Mouse (Mus musculus) right cerebral cortex, postnatal 25 days (tissue): ENCODE data around the gene Olfm1.

ENCODE experiments used
- DNase-seq: peaks from one replicate; pipeline ENCODE4 v3.0.0; 2022

Olfm1 gene

DNA sequence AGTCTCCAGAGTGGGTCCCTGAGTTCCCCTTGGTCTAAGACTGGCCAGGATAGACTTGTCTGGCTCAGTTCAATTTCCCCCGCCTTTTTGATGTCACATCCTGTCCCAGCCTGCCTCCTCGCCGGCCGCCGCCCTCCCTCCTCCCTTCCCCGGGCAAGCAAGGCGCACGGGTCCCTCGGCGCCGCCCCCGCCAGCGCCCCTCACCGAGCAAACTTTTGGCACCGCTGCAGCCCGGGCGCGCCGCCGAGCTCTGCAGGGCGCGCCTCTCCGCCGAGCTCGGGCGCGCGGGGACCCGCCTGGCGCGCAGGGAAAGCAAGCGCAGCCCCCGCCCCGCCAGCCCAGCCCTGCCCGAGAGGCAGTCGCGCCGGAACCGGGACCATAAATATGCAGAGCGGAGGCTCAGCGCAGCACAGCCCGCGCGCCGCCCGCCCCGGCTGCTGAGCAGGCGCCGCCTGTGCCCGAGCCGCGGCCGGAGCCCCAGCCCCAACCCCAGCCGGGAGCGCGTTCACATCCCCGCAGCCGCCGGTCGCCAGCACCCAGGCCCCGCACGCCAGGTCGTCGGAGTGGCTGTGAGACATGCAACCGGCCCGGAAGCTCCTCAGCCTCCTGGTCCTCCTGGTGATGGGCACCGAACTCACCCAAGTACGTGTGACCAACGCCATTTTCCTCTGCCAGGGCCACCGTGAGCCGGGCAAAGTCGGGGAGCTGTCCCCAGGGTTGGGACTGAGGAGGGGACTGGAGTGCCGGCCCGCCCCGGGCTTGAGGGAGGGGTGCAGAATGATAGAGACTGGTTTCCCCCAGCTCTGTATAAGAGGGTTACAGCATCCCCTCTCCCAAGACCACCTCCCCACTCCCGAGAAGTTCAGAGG, at the start of gene Olfm1:
TSS of gene Olfm1 (plus strand) at position 172 of the 869 bp plus-strand sequence.
- DNase-seq, result peak; percentile 90

DNA sequence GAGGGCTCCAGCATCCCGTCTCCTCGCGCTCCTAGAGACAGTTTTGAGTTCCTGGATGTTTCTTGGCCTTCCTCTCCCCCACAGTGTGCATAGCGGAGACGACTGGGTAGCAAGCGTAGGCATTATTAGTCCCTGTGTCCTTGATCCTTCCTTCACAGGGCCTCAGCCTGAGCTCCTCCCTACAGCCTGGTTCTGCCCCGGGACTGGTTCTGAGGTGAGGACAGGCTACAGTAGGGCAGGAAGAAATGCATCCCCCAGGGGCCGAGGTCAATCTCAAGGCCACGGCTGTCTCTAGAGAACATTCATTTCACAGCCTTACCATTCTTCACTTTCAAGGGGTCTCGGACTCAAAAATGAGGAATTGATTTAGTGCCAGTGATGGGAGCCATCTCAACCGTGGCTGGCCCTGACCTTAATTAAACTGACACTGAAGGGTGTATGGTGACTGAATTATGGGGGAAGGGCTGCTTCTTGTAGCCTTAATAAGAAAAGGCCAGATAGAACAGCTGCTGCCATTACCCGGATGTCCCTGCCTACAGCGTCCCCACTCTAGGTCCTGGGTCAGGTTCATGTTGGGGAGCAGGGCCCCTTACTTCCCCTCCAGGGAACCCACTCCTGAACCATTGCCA, 49.3 kb upstream of the Olfm1 start:
- no peak for DNase-seq

GRCm38 (mm10) chr2:28145702-28146101, 47.1 kb upstream of the Olfm1 start:
- no peak for DNase-seq

- no peak for DNase-seq
These were observed 46.6 kb upstream of the Olfm1 start for GRCm38 (mm10) chr2:28146152-28146551.

DNA sequence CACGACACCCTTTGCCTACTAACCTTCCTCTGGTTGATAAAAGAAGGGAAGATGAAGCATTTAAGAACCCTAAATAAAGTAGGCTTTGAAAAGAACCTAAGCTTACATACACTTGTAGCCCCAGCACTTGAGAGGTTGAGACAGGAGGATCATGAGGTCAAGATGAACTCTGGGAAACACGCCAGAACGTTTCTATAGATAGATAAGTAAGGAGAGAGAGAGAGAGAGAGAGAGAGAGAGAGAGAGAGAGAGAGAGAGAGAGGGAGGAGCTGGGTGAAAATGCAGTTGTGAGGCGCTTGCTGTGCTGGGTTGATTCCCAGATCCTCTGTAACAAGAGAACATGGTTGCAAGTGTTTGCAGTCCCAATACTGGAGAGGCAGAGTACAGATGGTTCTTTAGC, 46.1 kb upstream of the Olfm1 start:
- DNase-seq, result no peak

DNA sequence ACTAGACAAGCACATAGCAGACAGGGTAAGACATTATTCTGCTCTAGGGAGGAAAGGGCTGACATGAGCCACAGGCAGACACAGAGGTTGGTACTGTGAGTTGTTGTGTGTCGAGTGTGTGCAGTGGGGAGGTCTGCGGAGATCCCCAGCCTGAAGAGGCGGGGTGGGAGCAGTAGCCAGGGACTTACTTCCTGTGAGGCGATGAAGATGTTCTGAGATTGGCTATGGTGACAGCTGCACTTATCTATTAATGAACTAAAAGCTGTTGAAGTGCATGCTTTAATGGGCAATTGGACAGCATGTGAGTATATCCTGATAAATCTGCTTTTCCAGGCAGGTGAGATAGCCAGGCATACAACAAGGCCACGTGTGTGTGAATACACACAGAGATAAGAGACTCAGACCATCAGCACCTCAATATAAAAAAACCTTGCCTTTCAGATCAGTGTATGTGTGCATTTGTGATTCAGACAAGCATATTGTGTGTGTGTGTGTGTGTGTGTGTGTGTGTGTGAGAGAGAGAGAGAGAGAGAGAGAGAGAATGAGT, 45.5 kb upstream of the Olfm1 start:
- DNase-seq, result no peak

- no peak for DNase-seq
These were observed 43.1 kb upstream of the Olfm1 start for GRCm38 (mm10) chr2:28149688-28150087.

- no peak for DNase-seq
These were observed 32.2 kb upstream of the Olfm1 start for GRCm38 (mm10) chr2:28160568-28160967.

- no peak for DNase-seq
These were observed 27.2 kb upstream of the Olfm1 start for GRCm38 (mm10) chr2:28165570-28165969.

DNA sequence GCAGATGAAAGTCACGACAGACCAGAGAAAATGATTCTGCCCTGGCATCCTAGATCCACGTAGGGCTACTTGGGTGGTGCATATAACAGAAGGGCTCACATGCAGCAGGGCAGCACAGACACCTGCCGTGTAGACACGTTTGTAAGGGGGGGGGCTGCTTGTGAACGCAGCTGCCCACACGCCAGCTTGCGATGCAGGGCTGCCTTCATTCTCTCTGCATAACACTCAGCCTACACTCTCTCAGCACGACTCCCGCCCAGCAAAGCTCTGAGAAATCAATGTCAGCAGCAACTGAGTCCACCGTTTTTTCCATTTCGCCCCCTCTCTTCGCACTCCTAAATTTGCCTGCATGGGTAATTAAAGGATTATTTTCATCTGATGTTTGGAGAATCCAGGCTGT, 23.5 kb upstream of the Olfm1 start:
- DNase-seq, result peak; percentile 79

DNA sequence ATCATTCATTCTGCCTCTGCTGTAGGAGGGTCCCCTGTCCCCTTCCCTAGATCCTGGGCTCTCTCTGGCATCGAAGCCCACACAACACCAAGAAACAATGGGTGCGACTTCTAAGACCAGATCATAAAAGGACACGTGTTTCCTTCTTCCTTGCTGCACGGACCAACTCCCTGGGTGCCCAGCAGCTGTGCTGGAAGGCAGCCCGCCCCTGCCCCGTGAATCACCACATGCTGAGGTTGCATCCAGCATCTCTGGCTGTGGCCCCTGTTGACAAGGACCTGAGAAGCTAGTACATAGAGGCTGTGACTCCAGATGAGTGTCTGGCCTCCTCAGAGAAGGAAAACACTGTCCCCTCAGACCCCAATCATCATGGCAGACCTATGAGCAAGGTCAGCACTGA, 20.8 kb upstream of the Olfm1 start:
- DNase-seq, result no peak

GRCm38 (mm10) chr2:28173225-28174141, 19.3 kb upstream of the Olfm1 start:
- DNase-seq, result no peak

- no peak for DNase-seq
These were observed 18.4 kb upstream of the Olfm1 start for GRCm38 (mm10) chr2:28174441-28174840.

DNA sequence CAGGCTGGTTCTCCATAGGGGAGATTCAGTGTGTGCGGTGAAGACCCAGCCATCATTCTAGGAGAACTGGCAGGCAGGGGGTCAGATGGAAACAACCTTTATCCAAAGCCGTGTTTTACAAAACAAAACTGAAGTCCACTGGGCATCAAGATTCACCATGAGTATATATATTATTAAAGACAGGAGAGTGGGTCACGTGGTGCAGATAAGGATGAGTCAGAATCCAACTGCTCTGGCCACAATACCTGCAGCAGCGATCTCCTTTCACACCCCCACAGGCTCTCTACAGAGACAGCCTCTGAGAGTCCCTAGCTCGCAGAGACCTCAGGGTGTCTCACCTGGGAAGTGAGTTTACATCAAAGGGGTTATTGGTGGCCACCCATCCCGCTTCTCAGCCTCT, 14.2 kb upstream of the Olfm1 start:
- DNase-seq, result no peak

DNA sequence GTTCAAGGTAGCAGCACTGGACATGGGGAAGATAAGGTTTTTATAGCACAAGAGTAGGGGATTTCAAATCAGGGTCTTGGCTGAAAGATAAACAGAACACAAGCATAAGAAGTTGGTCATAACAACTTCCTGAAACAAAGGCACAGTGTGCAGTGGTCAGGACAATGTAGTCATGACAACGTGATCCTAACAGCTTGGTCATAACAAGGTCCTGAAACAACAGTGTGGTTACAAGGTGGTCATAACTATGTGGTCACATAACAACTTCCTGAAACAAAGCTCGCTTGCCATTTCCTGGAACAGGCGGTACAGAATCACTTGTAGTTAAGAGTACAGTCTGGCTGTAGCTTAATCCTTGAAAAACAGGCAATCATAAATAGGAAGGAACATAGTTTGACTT, 12.7 kb upstream of the Olfm1 start:
- DNase-seq, result no peak

- DNase-seq, result no peak
These were observed 4.3 kb upstream of the Olfm1 start for GRCm38 (mm10) chr2:28188398-28188944.

DNA sequence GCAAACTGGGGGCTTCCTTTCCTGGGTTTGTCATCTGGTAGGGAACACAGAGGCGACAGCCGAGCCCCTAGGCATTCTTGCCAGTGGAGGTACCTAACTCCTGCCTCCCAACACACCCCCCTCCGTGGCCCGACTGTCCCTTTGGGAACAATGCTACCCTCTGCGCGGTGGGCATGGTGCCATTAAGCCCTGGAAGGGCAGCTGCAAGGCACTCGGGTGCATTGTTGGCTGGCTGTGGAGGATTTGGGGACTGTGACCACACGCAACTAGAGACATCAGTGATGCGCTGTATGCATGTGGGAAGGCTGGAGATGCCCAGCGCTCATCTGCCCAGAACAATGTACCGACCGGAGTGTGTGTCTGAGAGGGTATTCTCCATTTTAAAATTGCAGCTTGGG, 897 bp downstream of the Olfm1 start:
- DNase-seq, result peak; percentile 48

GRCm38 (mm10) chr2:28194962-28195617, 2.3 kb downstream of the Olfm1 start:
- peak; percentile 18 for DNase-seq

DNA sequence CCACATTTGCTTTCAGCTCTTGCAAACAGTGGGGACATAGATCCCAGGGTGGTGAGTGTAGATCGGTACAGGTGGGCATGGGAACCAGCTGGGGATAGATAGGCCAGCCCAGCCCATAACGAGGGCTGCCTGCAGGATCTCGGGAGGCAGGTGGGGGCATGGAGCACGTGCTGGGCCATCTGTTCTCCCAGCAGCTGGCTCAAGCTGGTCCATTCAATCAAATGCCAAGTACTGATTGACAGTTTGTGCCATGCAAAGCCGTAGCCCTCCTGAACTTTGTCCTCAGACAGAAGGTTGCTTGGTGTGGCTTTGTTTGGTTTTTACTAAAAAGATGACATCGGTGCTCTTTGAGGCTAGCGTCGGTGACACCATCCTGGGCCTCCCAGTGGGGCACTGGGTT, 2.9 kb downstream of the Olfm1 start:
- DNase-seq, result peak; percentile 8

- peak; percentile 20 for DNase-seq
These were observed 8.6 kb downstream of the Olfm1 start for GRCm38 (mm10) chr2:28201441-28201841.

GRCm38 (mm10) chr2:28204167-28204566, 11.4 kb downstream of the Olfm1 start:
- peak; percentile 89 for DNase-seq
